Mouse (Mus musculus): ENCODE measurements around the gene Wnt6.
"Not testable (repeated sequence)": the region's sequence is repeated elsewhere in the genome, so short reads cannot be mapped to it uniquely, and the experiment has no call there.

Gene Wnt6

DNA sequence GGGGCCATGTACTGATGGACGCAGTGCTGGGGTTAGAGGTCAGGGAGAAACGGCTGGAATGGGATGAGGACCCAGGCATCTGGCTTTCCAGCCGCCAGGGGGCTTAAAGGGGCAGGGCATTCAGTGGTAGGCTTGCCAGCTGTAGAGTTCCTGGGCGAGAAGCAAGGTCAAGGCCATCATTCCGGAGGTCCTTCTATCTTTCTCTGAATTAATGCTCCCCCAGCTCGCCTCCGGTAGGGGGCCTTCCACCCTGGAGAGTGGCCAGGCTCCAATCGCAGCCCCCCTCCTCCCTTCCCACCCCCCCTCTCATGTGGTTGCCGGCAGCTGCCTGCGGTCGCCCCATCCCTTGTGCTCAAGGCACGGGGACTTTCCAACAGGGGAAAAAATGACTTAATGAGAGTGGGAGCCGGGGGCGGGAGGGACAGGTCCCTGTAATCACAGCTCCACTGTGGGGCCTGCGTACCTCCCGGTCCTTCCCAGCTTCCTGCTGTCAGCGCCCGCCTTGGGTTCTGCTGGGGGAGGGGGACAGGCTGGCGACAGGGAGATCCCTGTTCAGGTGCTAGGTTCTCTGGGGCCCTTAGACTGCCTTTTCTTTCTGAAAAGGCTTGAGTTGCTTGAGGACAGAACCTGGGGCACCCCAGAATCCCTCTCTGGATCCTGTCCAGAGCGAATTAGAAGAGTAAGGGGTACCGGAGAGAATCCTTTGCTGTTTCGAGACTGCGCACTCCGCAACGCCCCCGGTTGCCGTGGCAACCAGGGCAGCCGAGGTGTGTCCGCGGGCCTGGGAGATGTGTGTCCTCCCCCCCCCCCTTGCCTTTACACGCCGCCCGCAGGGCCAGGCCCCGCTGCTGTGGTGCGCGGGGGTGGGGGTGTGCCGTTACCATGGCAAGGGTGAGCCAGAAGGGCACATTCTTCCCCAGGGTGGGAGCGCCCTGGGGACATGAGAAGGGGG, 34.9 kb downstream of the Wnt6 start:
- peak in 1 of 2 experiments; percentile 70 for DNase-seq (ENCODE audit: low spot score in 2 of 2)

DNA sequence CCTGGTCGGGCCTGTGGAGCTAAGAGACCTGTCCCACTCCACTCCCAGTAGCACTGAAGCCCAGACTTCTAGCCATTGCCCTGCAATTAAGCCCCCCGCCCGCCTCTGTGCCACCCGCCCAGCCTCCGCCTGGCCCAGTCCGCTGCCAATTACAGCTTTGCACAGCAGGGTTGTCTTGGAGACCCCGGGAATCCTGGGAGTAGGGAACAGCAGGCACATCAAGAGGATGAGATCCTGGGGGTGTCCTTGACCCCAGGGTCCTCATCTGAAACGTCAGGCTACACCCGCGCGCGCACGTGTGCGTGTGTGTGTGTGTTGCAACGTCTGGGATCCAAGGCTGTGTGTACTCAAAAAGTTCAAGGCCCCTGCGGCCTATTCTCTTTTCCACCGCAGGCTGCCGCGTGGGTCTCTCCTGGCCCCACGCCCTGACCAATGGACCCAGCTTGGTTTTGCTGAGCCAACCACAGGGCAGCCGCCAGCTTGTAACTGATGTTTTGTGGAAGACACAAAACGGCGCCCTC, 35.9 kb downstream of the Wnt6 start:
- DNase-seq (ENCODE audit: low spot score in 2 of 2), result no peak

DNA sequence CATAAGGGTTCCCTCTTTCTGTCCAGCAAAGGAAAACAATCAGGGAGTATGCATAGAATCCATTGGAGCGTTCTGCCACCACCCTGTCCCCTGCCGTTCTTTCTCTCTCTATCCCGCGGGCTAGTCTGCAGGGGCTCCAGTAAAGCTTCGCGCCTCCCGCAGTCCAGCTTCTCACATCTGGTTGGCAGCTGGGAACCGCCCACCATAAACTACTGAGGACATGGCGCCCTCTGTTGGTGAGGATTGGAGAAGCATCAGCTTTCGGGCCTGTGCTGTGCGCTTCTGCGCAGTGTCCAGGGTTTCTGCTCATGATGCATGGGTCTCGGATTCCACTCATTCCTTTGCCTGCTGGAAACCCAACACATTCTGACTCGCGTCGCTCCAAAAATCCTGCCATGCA, 36.4 kb downstream of the Wnt6 start:
- DNase-seq (ENCODE audit: low spot score in 2 of 2), result peak; percentile 92 to 95

DNA sequence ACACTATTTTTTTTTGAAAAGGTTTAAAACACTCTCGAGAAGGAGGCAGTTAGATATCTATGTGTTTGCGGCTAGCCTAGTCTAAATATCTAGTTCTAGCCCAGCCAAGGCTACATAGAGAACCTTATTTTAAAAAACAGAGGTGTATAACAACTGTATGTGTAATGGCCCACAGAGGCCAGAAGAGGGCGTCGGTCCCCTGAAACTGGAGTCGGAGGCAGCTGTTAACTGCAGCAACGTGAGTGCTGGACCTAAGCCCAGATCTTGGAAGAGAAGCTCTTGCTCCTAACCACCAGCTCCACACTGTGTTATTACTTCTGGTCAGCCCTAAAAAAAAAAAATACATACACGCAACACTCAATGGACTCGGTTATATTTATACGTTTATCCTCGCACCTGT, 37.3 kb downstream of the Wnt6 start:
- no peak for DNase-seq (ENCODE audit: low spot score in 2 of 2)

DNA sequence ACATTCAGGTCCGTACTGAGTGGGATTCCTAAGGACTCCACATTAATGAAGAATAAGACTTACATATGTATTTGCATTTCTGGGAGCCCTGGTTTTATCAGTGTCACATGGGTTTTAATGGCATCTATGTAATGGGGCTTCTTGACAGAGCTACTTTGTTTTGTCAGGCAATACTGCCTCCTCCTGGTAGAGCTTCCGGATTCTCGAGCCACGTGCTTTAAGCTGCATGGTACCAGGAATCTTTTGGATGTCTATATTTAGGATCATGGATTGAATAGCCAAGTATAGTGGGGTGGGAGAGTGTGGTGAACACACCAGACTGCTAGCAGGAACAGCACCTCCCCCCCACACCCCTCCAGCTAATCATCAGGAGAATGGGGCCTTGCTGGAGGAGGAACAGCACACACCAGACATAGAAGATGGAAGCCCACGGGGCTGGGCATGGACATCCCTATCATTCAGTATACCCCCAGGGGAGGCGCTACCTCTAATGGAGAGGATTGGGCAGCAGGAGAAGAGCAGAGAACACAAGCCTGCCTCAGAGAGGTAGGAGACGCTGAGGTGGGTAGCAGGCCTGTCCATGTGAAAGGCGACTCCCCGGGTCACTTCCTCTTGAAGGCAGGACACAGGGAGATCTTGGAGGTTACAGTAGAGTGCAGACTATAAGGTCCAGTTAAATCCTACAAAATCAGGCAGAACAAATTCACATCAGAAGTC, 43.4 kb downstream of the Wnt6 start:
- no peak for DNase-seq (ENCODE audit: low spot score in 2 of 2)

DNA sequence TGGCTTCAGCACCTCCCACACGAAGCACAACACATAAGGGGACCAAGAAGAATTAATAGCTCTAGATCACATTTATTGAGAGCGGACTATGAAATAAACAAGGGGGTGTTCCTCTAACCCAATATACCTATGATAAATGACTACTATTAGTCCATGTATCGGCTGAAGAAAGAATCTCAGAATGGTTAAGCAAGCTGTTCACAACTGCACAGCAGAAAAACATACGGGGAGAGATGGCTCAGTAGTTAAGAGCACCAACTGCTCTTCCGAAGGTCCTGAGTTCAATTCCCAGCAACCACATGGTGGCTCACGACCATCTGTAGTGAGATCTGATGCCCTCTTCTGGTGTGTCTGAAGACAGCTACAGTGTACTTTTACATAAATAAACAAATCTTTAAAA, 44.3 kb downstream of the Wnt6 start:
- not testable (repeated sequence) for DNase-seq (ENCODE audit: low spot score in 2 of 2)

DNA sequence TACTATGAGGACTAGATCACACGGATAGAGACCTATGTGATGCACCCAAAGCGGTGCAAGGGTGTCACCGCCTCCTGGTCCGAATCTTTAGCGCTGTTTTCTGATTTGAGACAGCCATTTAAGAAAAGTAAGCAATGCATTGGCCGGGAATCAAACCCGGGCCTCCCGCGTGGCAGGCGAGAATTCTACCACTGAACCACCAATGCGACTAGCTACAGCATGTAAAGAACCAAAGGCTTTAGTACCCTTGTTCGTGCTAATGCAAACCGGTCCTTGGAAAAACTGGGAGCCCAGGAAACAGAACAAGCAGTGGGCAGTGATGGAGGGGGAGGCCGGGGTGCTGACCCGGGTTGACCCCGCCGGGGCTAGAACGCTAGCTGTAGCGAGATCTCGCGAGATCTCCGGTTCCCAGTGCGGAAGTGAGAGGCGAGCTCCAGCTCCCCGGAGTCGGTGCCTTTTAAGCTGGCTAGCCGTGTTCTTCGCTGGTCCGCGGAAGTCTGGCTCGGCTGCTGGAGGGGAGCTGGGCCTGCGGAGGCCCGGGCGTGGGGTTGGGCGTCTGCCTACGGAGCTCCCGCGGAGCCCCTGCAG, 45.0 kb downstream of the Wnt6 start:
- DNase-seq (ENCODE audit: low spot score in 2 of 2), result peak; percentile 89 to 91

DNA sequence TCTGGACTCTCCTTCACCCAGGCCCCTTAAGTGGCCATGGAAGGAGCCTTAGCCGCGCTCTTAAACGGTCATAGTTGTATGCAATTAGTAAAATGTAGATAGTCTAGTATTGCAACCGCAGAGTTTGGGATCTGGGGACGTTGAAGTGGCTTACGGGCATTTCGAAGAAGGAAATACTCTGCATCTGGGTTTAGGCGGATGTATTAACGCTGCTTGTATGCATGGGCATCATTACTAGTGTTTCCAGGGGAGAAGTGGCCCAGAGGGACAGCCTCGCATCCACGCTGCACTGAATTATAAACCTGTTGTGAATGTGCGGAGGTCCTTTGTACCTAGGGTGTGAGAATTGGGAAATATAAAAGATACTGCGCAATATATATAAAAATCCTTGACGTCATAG, 45.5 kb downstream of the Wnt6 start:
- DNase-seq (ENCODE audit: low spot score in 2 of 2), result no peak

DNA sequence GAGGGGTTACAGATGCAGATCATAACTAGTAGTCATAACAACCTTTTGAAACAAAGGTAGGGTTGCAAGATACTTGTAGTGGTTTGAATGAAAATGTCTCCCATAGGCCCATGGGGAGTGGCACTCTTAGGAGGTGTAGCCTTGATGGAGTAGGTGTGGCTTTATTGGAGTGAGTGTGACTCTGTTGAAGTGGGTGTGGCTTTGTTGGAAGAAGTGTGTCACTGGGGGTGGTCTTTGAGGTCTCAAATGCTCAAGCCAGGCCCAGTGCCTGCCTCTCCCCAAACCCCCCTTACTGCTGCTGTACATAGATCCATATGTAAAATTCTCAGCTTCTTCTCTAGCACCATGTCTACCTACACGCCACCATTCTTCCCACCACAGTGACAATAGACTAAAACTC, 46.8 kb downstream of the Wnt6 start:
- no peak for DNase-seq (ENCODE audit: low spot score in 2 of 2)

DNA sequence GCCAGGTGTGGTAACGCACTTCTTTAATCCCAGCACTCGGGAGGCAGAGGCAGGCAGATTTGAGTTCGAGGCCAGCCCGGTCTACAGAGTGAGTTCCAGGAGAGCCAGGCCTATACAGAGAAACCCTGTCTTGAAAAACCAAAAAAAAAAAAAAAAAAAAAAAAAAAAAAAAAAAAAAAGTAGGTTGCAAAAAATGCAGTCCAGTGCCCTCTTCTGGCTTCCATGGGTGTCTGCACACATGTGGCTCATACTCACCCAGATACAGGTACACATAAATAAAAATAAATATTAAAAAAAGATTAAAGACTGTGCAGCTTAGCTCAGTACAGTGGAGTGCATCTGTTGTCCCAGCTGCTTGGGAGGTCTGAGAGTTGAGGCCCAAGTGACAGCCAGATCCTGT, 51.9 kb downstream of the Wnt6 start:
- not testable (repeated sequence) for DNase-seq (ENCODE audit: low spot score in 2 of 2)

DNA sequence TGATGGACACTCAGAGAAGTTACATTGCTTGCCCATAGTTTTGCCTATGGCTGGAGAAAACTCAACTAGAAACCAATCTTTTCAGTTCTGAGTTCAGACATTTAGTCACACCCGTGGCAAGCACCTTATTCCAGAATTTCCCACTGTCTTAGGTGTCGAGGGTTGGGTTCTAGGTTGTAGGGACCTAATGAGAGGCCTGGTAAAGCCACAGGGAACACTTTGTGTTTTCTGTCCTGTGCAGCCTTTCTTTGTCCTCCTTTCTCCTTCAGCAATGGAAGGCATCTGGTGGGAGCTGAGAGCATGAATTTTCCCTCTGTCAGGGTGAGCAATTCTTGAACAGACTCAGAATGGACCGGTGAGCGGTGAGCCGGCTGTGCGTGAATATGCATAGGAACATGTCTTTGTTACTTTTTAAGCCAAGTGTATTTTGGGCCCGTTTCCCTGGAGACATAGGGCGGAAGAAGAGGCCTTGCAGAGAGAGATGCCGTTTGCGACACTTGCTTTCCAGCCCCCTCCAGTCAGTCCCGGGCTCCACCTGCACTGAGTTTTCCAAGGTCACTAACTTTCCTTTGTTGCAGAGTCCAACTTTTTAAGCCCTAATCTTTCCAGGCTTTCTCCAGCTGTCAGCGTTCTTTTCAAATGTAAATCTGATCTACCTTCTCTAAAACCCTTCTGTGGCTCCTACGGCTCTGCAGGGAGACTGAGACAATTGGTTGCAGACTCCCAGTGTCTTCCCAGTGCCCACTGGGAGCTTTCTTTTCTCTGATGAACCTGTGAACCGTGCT, 53.0 kb downstream of the Wnt6 start:
- peak; percentile 67 to 82 for DNase-seq (ENCODE audit: low spot score in 2 of 2)

DNA sequence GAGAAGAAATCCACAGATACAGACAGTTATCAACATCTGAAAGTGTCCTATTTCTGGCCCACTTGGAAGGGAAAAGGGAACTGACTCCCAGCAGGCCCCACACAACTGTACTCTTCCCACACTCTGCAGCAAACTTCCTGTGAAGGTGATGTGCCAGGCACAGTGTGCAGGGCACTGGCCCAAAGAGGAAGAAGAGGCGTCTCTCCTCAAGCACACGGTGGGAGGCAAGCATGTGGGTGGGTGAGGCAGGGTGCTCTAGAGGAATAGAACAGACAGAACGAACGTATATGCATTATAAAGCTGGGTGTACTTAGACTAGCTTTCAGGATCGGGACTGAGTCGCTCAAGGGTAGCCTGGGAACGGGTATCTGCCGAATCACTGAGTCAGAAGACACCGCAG, 58.4 kb downstream of the Wnt6 start:
- peak; percentile 70 to 78 for DNase-seq (ENCODE audit: low spot score in 2 of 2)

DNA sequence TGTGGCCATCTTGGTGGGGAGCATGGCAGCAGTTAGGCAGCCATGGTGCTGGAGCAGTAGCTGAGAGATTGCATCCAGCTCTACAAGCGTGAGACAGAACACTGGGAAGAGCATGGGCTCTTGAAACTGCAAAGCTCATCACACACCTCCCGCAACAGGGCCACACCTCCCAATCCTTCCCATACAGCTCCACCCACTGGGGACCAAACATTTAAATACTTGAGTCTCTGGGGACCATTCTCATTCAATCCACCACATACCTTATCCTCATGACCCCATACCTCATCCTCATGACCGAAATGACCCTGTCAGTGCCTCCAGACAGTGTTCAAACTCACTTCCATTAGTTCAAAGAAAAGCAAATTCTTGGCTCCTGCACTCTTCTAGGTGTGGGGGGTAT, 61.6 kb downstream of the Wnt6 start:
- no peak for DNase-seq (ENCODE audit: low spot score in 2 of 2)

All from frontal cortex, postnatal 36 days (tissue).